Mouse (Mus musculus) heart, adult 2 months (tissue): ENCODE measurements around the gene Ctse.

ENCODE experiments used
- CTCF ChIP-seq: fragments of 200-600 bp; IDR thresholded peaks from 2 replicates; pipeline ENCODE4 v1.8.1; 2022; ENCODE audit warnings: antibody characterized with exemption, mild to moderate bottlenecking, moderate library complexity
- EP300 ChIP-seq: fragments of 200-500 bp; IDR thresholded peaks from 2 replicates; pipeline ENCODE4 v1.6.1; 2011; ENCODE audit warnings: low read depth, low read length, control low read depth; ENCODE audit not compliant: insufficient read depth

- TF ChIP-seq EP300 (no peak), CTCF (no peak)
These were observed 22.2 kb downstream of the Ctse start for GRCm38 (mm10) chr1:131660266-131660665.
